Mouse (Mus musculus) ES-E14 (cell line): ENCODE data around the gene Znrf3.

Source experiments
- CHD2 ChIP-seq: IDR thresholded peaks from 2 replicates; pipeline ENCODE4 v1.6.1; 2014; ENCODE audit warnings: mild to moderate bottlenecking, low read depth, low read length, inconsistent platforms
- HCFC1 ChIP-seq: IDR thresholded peaks from 2 replicates; pipeline ENCODE4 v1.6.1; 2012; ENCODE audit warnings: low read length, inconsistent platforms, borderline replicate concordance; ENCODE audit not compliant: insufficient read depth
- MAFK ChIP-seq: IDR thresholded peaks from 2 replicates; pipeline ENCODE4 v1.6.1; 2014; ENCODE audit warnings: mild to moderate bottlenecking, low read depth, low read length, inconsistent platforms; ENCODE audit not compliant: insufficient read depth
- ZC3H11A ChIP-seq: IDR thresholded peaks from 2 replicates; pipeline ENCODE4 v1.6.1; 2012; ENCODE audit warnings: low read depth, mild to moderate bottlenecking, inconsistent platforms, low read length, borderline replicate concordance
- ZNF384 ChIP-seq: IDR thresholded peaks from 2 replicates; pipeline ENCODE4 v1.6.1; 2012; ENCODE audit warnings: low read depth, low read length, inconsistent platforms

DNA sequence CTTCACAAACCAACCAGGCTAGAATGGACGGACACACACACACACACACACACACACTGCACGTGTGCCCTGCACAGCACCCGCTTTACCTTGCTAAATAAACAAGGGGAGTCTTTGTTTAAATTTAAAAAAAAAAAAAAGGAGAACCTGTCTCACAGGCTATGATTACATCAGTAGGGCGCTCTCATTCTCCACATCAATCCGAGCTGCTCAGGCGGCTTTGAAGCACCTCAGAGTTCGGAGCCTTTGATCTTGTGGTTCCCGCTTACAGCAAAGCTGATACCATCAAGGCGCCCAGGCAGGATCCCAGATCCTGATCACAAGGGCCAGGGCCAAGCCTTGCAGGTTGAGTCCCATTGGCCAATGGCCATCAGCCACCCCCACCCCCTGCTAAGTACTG lies 33.1 kb downstream of the Znrf3 start:
- TF ChIP-seq MAFK, result no peak
- no peak for TF ChIP-seq HCFC1
- no peak for TF ChIP-seq ZC3H11A
- peak; percentile 47 for TF ChIP-seq ZNF384
- TF ChIP-seq CHD2, result no peak
